Mouse (Mus musculus): ENCODE measurements around the gene Zfp446. TPM values are rescaled to one million over a fixed set of nuclear protein-coding genes. Genes with fewer than 3 reads are reported as not detected.
"Not testable (repeated sequence)": the region's sequence is repeated elsewhere in the genome, so short reads cannot be mapped to it uniquely, and the experiment has no call there.

Gene Zfp446
- 13.8 and 16.0 TPM in 2 replicates for polyA plus RNA-seq (2012; rRNA removed)

GRCm38 (mm10) chr7:12977682-12978389 lies at the start of gene Zfp446:
Zfp446 (plus strand) TSS chr7:12977848.
- WGBS: 1% methylated on average over 49 of the region's 49 CpGs
- peak; percentile 99 to 100 for DNase-seq
- Histone ChIP-seq H3K4me1 (ENCODE audit: control insufficient read depth, insufficient read depth, low read length) (peaks cover 3% of the 10 kb centered on the region; the same call in 1 of the 2 replicates), H3K4me3 (replicated peaks; ENCODE audit: insufficient read depth, low read depth, low read length) (peak within 1 kb of the TSS; percentile 59), H3K27ac (ENCODE audit: insufficient read depth, low read length) (peak within 1 kb of the TSS; percentile 72), H3K27me3 (ENCODE audit: control insufficient read depth, insufficient read depth, low read length) (no peaks in the 10 kb centered on the region)
- TF ChIP-seq CTCF (IDR thresholded peaks at IDR 0.05; ENCODE audit: borderline replicate concordance, insufficient read depth, low read depth, low read length) (no peak), POLR2A (IDR thresholded peaks at IDR 0.05; ENCODE audit: borderline replicate concordance, insufficient read depth, low read length) (peak; percentile 73)

DNA sequence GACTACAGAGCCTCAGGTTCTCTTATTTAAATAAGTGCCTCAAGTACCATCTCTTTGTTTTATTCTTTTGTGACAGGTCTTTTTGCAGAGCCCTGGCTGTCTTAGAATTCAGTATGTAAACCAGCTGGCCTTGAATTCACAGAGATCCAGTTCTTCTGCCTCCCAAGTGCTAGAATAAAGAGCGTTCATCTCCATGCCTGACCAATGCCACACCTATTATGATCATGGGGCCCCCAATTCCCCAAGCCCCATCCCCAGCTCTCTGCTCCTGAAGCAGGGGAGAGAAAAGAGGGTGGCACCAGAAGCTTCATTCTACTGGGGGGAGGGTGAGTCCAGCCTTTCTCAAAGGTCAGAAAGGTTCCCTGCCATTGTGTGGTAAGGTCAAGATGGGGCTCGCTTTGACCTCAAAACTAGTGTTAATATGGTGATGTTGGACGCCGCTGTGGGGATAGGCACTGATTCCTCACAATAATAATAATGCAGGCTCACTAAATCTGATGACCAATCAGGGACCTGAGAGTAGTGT lies 44.0 kb upstream of the Zfp446 start:
- Histone ChIP-seq H3K4me3 (replicated peaks; ENCODE audit: insufficient read depth, low read depth, low read length) (no peak overlapping the region), H3K27me3 (ENCODE audit: control insufficient read depth, insufficient read depth, low read length) (no peaks in the 10 kb centered on the region), H3K27ac (ENCODE audit: insufficient read depth, low read length) (no peak overlapping the region), H3K4me1 (ENCODE audit: control insufficient read depth, insufficient read depth, low read length) (peaks cover 12% of the 10 kb centered on the region)
- WGBS: 55% methylated on average over 4 of the region's 4 CpGs
- TF ChIP-seq POLR2A (IDR thresholded peaks at IDR 0.05; ENCODE audit: borderline replicate concordance, insufficient read depth, low read length): no peak
- no peak for TF ChIP-seq CTCF (IDR thresholded peaks at IDR 0.05; ENCODE audit: borderline replicate concordance, insufficient read depth, low read depth, low read length)
- no peak for DNase-seq

- DNase-seq: no peak
- no peak for TF ChIP-seq CTCF (IDR thresholded peaks at IDR 0.05; ENCODE audit: borderline replicate concordance, insufficient read depth, low read depth, low read length)
- TF ChIP-seq POLR2A (IDR thresholded peaks at IDR 0.05; ENCODE audit: borderline replicate concordance, insufficient read depth, low read length): no peak
These were observed 42.8 kb upstream of the Zfp446 start for GRCm38 (mm10) chr7:12934808-12935207.

DNA sequence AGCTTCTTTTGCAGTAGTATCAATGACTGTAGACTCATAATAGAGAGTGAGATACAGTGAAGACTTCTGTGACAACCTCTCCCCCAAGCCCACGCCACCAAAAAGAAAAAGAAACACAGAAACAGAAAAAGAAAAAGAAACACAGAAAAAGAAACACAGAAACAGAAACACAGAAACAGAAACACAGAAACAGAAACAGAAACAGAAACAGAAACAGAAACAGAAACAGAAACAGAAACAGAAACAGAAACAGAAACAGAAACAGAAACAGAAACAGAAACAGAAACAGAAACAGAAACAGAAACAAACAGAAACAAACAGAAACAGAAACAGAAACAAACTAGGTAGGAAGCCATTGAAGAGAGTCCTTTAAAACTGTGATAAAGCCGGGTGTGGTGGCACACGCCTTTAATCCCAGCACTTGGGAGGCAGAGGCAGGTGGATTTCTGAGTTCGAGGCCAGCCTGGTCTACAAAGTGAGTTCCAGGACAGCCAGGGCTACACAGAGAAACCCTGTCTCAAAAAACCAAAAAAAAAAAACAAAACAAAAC lies 40.3 kb upstream of the Zfp446 start:
- H3K4me3 ChIP-seq (replicated peaks; ENCODE audit: insufficient read depth, low read depth, low read length); DNase-seq; H3K27ac ChIP-seq (ENCODE audit: insufficient read depth, low read length); H3K4me1 ChIP-seq (ENCODE audit: control insufficient read depth, insufficient read depth, low read length); H3K27me3 ChIP-seq (ENCODE audit: control insufficient read depth, insufficient read depth, low read length): not testable (repeated sequence)
- 85% methylated on average over 4 of the region's 4 CpGs for WGBS

More at GRCm38 (mm10) chr7:12934808-12935207, 42.8 kb upstream of the Zfp446 start:
- Histone ChIP-seq H3K4me1 (ENCODE audit: control insufficient read depth, insufficient read depth, low read length) (peaks cover 4% of the 10 kb centered on the region), H3K27me3 (ENCODE audit: control insufficient read depth, insufficient read depth, low read length) (no peaks in the 10 kb centered on the region), H3K4me3 (replicated peaks; ENCODE audit: insufficient read depth, low read depth, low read length) (no peak overlapping the region), H3K27ac (ENCODE audit: insufficient read depth, low read length) (no peak overlapping the region)
- WGBS: 75% methylated on average over 3 of the region's 3 CpGs

DNA sequence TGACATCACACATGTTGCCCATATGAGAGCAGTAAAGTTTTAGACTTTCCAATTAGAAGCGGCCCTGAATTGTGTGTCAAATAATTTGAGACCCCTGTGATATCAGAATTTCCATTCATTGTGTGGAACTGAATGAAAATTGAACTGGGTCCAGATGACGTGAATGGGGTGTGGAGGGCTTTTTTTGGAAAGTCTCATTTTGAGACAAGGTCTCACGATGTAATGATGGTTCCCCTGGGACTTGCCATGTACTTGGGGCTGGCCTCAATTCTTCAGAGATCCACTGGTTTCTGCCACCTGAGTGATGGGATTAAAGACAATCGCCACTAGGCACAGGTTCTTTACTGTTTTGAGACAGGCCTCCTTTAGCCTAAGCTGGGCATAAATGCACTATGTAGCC lies 37.0 kb upstream of the Zfp446 start:
- Histone ChIP-seq H3K27ac (ENCODE audit: insufficient read depth, low read length) (no peak overlapping the region), H3K27me3 (ENCODE audit: control insufficient read depth, insufficient read depth, low read length) (no peaks in the 10 kb centered on the region), H3K4me1 (ENCODE audit: control insufficient read depth, insufficient read depth, low read length) (no peaks in the 10 kb centered on the region), H3K4me3 (replicated peaks; ENCODE audit: insufficient read depth, low read depth, low read length) (no peak overlapping the region)
- TF ChIP-seq CTCF (IDR thresholded peaks at IDR 0.05; ENCODE audit: borderline replicate concordance, insufficient read depth, low read depth, low read length): no peak
- TF ChIP-seq POLR2A (IDR thresholded peaks at IDR 0.05; ENCODE audit: borderline replicate concordance, insufficient read depth, low read length): no peak
- no peak for DNase-seq
- 68% methylated on average over 4 of the region's 4 CpGs for WGBS

GRCm38 (mm10) chr7:12943488-12943887 lies 34.2 kb upstream of the Zfp446 start:
- no peak for TF ChIP-seq POLR2A (IDR thresholded peaks at IDR 0.05; ENCODE audit: borderline replicate concordance, insufficient read depth, low read length)
- TF ChIP-seq CTCF (IDR thresholded peaks at IDR 0.05; ENCODE audit: borderline replicate concordance, insufficient read depth, low read depth, low read length): peak; percentile 36; the same call in 1 of the 2 replicates
- H3K4me1 ChIP-seq (ENCODE audit: control insufficient read depth, insufficient read depth, low read length): no peaks in the 10 kb centered on the region

GRCm38 (mm10) chr7:12949032-12949871 lies 28.4 kb upstream of the Zfp446 start:
- peak overlapping the region; percentile 15 for H3K27ac ChIP-seq (ENCODE audit: insufficient read depth, low read length)
- WGBS: 3% methylated on average over 35 of the region's 35 CpGs
- peak overlapping the region; percentile 72 for H3K4me3 ChIP-seq (replicated peaks; ENCODE audit: insufficient read depth, low read depth, low read length)
- H3K4me1 ChIP-seq (ENCODE audit: control insufficient read depth, insufficient read depth, low read length): no peaks in the 10 kb centered on the region; the same call in 1 of the 2 replicates
- DNase-seq: peak; percentile 95 to 98
- TF ChIP-seq POLR2A (IDR thresholded peaks at IDR 0.05; ENCODE audit: borderline replicate concordance, insufficient read depth, low read length): peak; percentile 67; the same call in 1 of the 2 replicates
- no peak for TF ChIP-seq CTCF (IDR thresholded peaks at IDR 0.05; ENCODE audit: borderline replicate concordance, insufficient read depth, low read depth, low read length)
- H3K27me3 ChIP-seq (ENCODE audit: control insufficient read depth, insufficient read depth, low read length): no peaks in the 10 kb centered on the region

More at GRCm38 (mm10) chr7:12943488-12943887, 34.2 kb upstream of the Zfp446 start:
- DNase-seq: no peak
- no peaks in the 10 kb centered on the region for H3K27me3 ChIP-seq (ENCODE audit: control insufficient read depth, insufficient read depth, low read length)
- H3K27ac ChIP-seq (ENCODE audit: insufficient read depth, low read length): no peak overlapping the region
- H3K4me3 ChIP-seq (replicated peaks; ENCODE audit: insufficient read depth, low read depth, low read length): no peak overlapping the region
